Mouse (Mus musculus) cerebral cortex, adult 2 months (tissue): ENCODE results near the gene Cldn7.

Experiments used
- WGBS: fragments of 180-500 bp; shearing (Covaris S2); methylation state at CpG from one replicate; pipeline ENCODE4 v1.1.7; 2018; 5-methylcytosine and 5-hydroxymethylcytosine counted together

Cldn7 gene

GRCm38 (mm10) chr11:69964650-69965270 is at the start of gene Cldn7:
Gene Cldn7, plus strand, starts transcription at chr11:69964779.
- WGBS, result 20% methylated on average over 24 of the region's 24 CpGs

GRCm38 (mm10) chr11:69914917-69915430 is 49.6 kb upstream of the Cldn7 start:
- WGBS, result 32% methylated on average over 9 of the region's 9 CpGs

GRCm38 (mm10) chr11:69915667-69916627 is 48.6 kb upstream of the Cldn7 start:
- WGBS, result 50% methylated on average over 5 of the region's 5 CpGs

GRCm38 (mm10) chr11:69916652-69917378 is 47.8 kb upstream of the Cldn7 start:
- 48% methylated on average over 7 of the region's 7 CpGs for WGBS

- 81% methylated on average over 8 of the region's 8 CpGs for WGBS
Measured at GRCm38 (mm10) chr11:69917379-69917948, 47.1 kb upstream of the Cldn7 start.

GRCm38 (mm10) chr11:69918118-69918517 is 46.5 kb upstream of the Cldn7 start:
- 78% methylated on average over 5 of the region's 5 CpGs for WGBS

GRCm38 (mm10) chr11:69919053-69919452 is 45.5 kb upstream of the Cldn7 start:
- WGBS, result 67% methylated on average over 9 of the region's 9 CpGs

- WGBS, result under 1% methylated on average over 17 of the region's 17 CpGs
Measured at GRCm38 (mm10) chr11:69919661-69920265, 44.8 kb upstream of the Cldn7 start.

GRCm38 (mm10) chr11:69920266-69921031 is 44.1 kb upstream of the Cldn7 start:
- WGBS, result 1% methylated on average over 64 of the region's 65 CpGs

- WGBS, result under 1% methylated on average over 78 of the region's 78 CpGs
Measured at GRCm38 (mm10) chr11:69921114-69922011, 43.2 kb upstream of the Cldn7 start, which contains the start of gene Eif5a. Gene Eif5a, minus strand, starts transcription at chr11:69921958.

GRCm38 (mm10) chr11:69922012-69922756 is 42.4 kb upstream of the Cldn7 start:
- 3% methylated on average over 12 of the region's 12 CpGs for WGBS

- 72% methylated on average over 3 of the region's 3 CpGs for WGBS
Measured at GRCm38 (mm10) chr11:69922796-69923195, 41.8 kb upstream of the Cldn7 start.

GRCm38 (mm10) chr11:69927501-69927900 is 37.1 kb upstream of the Cldn7 start:
- 98% methylated on average over 2 of the region's 2 CpGs for WGBS

GRCm38 (mm10) chr11:69929712-69930111 is 34.9 kb upstream of the Cldn7 start:
- 80% methylated on average over 4 of the region's 4 CpGs for WGBS

GRCm38 (mm10) chr11:69930176-69930575 is 34.4 kb upstream of the Cldn7 start:
- whole genome bisulfite sequencing, result 89% methylated on average over 8 of the region's 8 CpGs

- 78% methylated on average over 3 of the region's 3 CpGs for WGBS
Measured at GRCm38 (mm10) chr11:69930967-69931537, 33.5 kb upstream of the Cldn7 start.

GRCm38 (mm10) chr11:69931769-69932168 is 32.8 kb upstream of the Cldn7 start:
- WGBS, result 73% methylated on average over 8 of the region's 8 CpGs

- 36% methylated on average over 3 of the region's 3 CpGs for WGBS
Measured at GRCm38 (mm10) chr11:69932254-69932653, 32.3 kb upstream of the Cldn7 start.
